In genomic region chr6:4455961-4456617, GRCm38 (mm10) we compare ENCODE assay signal across 8 mouse cellular contexts. TPM values are rescaled to one million over a fixed set of nuclear protein-coding genes. Genes with fewer than 3 reads are reported as not detected.
A peak's percentile ranks its signal among the peaks of the same experiment; 100 is the strongest.
DNase-seq lines count a peak whose midpoint lies in the region; ATAC-seq lines count a peak whose summit lies in the region.

No protein-coding gene starts in this region.

- no peaks in the 10 kb centered on the region for H3K36me3 ChIP-seq in heart, embryonic 14.5 days (ENCODE audit: control insufficient read depth, insufficient read depth, low read length)

- ATAC-seq in heart, embryonic 14.5 days (ENCODE audit: insufficient number of reproducible peaks, insufficient read depth, low FRiP score, low read depth), result no peak

- H3K4me2 ChIP-seq in heart, embryonic 14.5 days (ENCODE audit: low read length), result no peak overlapping the region

- intact Hi-C loops in heart, postnatal 25 days (cut with DNase I), result no loop called here

- H3K9me3 ChIP-seq in heart, embryonic 14.5 days (ENCODE audit: control insufficient read depth, low read length), result no peaks in the 10 kb centered on the region

- H3K27me3 ChIP-seq in heart, embryonic 14.5 days (ENCODE audit: control insufficient read depth, insufficient read depth, low read length), result no peaks in the 10 kb centered on the region

- H3K4me3 ChIP-seq in heart, embryonic 14.5 days (ENCODE audit: control insufficient read depth in 1 of 2, insufficient read depth in 1 of 2, low read depth in 1 of 2, low read length in 2 of 2), result no peak overlapping the region

- H3K9ac ChIP-seq in heart, embryonic 14.5 days (ENCODE audit: low read length), result no peak overlapping the region

- DNase-seq in heart, adult 18-20 months, result peak; percentile 9 to 30
- DNase-seq in heart, postnatal 25 days (ENCODE audit: low spot score), result no peak
- peak; percentile 35 for DNase-seq in R1 (ENCODE audit: low read depth, low spot score)
- DNase-seq in mesoderm, embryonic 11.5 days (ENCODE audit: low read depth, low spot score), result peak; percentile 56
- no peak for DNase-seq in spleen, postnatal 14 days (ENCODE audit: low spot score in 2 of 2)
- DNase-seq in natural killer cell, adult 2 months (ENCODE audit: low spot score in 2 of 2), result no peak
- DNase-seq in layer of hippocampus, postnatal 14 days (ENCODE audit: low spot score in 2 of 2), result no peak

- H3K4me1 ChIP-seq in heart, embryonic 14.5 days (ENCODE audit: control insufficient read depth in 2 of 2, insufficient read depth in 2 of 2, low read length in 2 of 2), result peaks cover 7 to 17% of the 10 kb centered on the region in 2 experiments; a peak in 3 of 4 replicates

- WGBS in heart, embryonic 14.5 days, result 22% methylated on average over 5 of the region's 5 CpGs

- H3K27ac ChIP-seq in heart, embryonic 14.5 days (replicated peaks in 1 of 2; ENCODE audit: control insufficient read depth in 1 of 2, insufficient read depth in 1 of 2, low read depth in 2 of 2, low read length in 2 of 2), result peak overlapping the region; percentile 35 to 82

RNA-seq across cellular contexts. Expression of gene Col1a2, which starts 48.5 kb away (rescaled TPM):
- total RNA-seq in heart, adult 18-20 months (2021), result 10 to 100 TPM; 54.7 to 63.2 TPM
- 100 to 1,000 TPM; 176 to 187 TPM for total RNA-seq in heart, postnatal 25 days (2021)
- polyA plus RNA-seq in heart, embryonic 14.5 days (2014; fragmentation: Nextera tagmentation; extraction: Ambion mirVana), result 302 and 373 TPM in 2 replicates
- total RNA-seq in layer of hippocampus, postnatal 14 days (2021), result 10 to 100 TPM; 35.9 to 51.1 TPM

Comparison
In these comparisons a context has a peak if more than half of its experiments do, and no peak if none do; other contexts are left out.
1. DNase-seq: peak in heart, adult 18-20 months (2 of 2), R1 (single experiment) and mesoderm, embryonic 11.5 days (single experiment); none in heart, postnatal 25 days (single experiment), spleen, postnatal 14 days (0 of 2), natural killer cell, adult 2 months (0 of 2) and layer of hippocampus, postnatal 14 days (0 of 2).